Mouse (Mus musculus) megakaryocyte-erythroid progenitor cell, adult 5-6 weeks (primary cell): Measurements from ENCODE around the gene Trit1. TPM values are rescaled to one million over a fixed set of nuclear protein-coding genes. Genes with fewer than 3 reads are reported as not detected.

Experiments
- ATAC-seq: replicated peaks from 2 replicates; pipeline ENCODE4 v1.8.0; 2016; ENCODE audit warnings: mild to moderate bottlenecking, inconsistent platforms; ENCODE audit not compliant: severe bottlenecking, poor library complexity, low FRiP score, low TSS enrichment
- total RNA-seq, 2 experiments: library from RNA; stranded (forward) in 1 of 2; stranded (reverse) in 1 of 2; fragments of 200-1000, 215-1000 nt in 1 of 2; fragments of >200 nt in 1 of 2; fragmentation: Nextera tagmentation in 1 of 2; gene quantifications; 2 replicates each; pipeline ENCODE4 v1.2.3; 2014 to 2017

Trit1 gene
- total RNA-seq, 2 experiments from 2014 or later, result 12.3 to 23.3 TPM

DNA sequence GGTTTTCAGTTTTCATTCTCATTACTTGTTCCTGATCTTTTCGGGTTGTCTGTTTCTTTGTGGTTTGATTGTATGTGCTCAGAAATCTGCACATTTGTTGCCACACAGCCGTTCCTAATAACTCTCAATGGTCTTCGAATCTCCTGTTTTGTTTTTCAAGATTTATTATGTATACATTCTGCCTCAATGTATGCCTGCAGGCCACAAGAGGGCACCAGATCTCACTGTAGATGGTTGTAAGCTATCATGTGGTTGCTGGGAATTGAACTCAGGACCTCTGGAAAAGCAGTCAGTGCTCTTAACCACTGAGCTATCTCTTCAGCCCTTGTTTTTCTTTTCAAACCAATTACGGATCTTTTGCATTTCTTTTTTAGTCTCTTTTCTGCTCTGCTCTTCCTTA is 70.0 kb downstream of the Trit1 start:
- ATAC-seq, result no peak

DNA sequence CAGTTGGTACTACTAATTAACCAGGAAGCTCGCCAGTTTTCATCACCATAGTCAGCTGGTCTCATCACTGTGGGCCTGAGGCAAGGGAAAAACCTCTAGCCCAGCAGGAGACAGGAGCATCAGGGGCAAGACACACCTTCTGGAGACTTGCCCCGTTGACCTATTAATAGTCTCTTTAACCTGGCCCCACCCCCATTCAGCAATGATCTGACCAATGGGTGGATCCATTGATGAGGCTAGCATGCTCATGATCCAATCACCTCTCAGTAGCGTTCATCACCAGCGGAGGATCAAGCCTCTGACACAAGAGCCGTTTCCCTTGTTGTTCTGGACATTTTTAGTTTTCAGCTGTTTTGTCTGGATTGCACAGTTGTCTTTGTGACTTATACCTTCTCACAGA is 76.2 kb downstream of the Trit1 start:
- ATAC-seq, result no peak

DNA sequence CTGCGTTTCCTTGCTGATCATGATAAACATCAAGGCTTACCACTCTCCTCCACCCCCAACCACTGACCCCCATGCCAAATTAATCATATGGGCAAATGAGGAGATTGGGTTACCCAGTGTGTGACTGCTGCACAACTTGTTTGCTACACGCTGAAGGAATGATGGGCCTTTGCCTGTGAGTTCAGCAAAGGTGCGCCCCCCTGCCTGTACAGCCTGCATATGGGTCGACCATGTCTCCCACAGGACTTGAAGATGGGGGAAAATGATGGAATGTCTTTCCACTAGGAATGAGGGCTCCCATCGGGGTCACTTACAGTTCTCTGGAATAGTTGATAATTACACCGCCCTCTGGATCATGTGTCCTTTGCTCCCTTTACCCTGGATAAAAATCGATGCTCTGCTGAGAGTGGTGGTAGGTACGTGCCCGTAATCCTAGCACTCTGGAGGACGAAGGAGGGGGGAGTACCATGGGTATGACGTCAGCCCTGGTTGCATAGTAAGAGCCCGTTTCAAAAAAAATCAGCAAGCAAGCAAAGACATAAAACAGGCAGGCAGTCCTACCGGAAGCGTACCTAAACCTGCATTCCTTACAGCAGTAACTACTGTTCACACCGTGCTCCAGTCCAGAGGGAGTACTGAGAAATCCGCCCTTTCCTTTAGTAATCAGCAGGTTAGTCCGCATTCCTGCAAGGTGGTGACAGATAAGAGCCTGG is 76.8 kb downstream of the Trit1 start:
- no peak for ATAC-seq

DNA sequence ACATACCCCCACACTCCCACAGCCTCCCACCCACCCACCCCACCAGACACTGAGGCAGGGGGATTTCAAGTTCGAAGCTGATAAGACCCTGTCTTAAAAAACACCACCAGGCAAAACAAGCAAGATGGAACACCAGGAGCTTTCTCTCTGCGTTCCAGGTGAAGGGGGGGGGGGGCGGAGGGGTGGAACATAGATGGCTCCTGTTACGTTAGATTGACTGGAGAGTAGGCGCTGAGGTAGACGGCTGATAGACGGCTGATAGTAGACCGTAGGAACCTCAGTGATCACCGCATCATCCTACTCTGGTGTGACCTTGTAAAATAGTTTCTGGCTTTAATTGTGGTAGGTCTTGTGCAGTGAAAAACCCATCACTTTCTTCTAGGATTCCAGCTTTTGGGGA is 77.5 kb downstream of the Trit1 start:
- ATAC-seq, result no peak

Other genes starting within 250 kb of the Trit1 start
- 24.5 and 25.1 TPM in 2 replicates for gene Ppt1, start 180.4 kb upstream of the Trit1 start, total RNA-seq (2014; fragmentation: Nextera tagmentation)
- 30.1 and 37.8 TPM in 2 replicates for gene Ppt1, start 180.4 kb upstream of the Trit1 start, total RNA-seq (2017)
- gene Cap1, start 130.5 kb upstream of the Trit1 start, total RNA-seq (2014; fragmentation: Nextera tagmentation), result 50.7 and 56.5 TPM in 2 replicates
- gene Cap1, start 130.5 kb upstream of the Trit1 start, total RNA-seq (2017), result 80.5 and 95.8 TPM in 2 replicates
- not detected in 2 replicates for gene Mfsd2a, start 55.4 kb upstream of the Trit1 start, total RNA-seq (2014; fragmentation: Nextera tagmentation)
- not detected in 2 replicates for gene Mfsd2a, start 55.4 kb upstream of the Trit1 start, total RNA-seq (2017)
- gene Mycl, start 20.9 kb upstream of the Trit1 start, total RNA-seq (2014; fragmentation: Nextera tagmentation), result not detected in 2 replicates
- 0.50 and 5.4 TPM in 2 replicates for gene Mycl, start 20.9 kb upstream of the Trit1 start, total RNA-seq (2017)
- gene Bmp8b, start 88.6 kb downstream of the Trit1 start, total RNA-seq (2014; fragmentation: Nextera tagmentation), result 0.33 TPM in 1 of 2 replicates, not detected in the other
- not detected in 2 replicates for gene Bmp8b, start 88.6 kb downstream of the Trit1 start, total RNA-seq (2017)
- gene Oxct2b, start 99.7 kb downstream of the Trit1 start, total RNA-seq (2014; fragmentation: Nextera tagmentation), result not detected in 2 replicates
- not detected in 2 replicates for gene Oxct2b, start 99.7 kb downstream of the Trit1 start, total RNA-seq (2017)
- 74.5 and 87.1 TPM in 2 replicates for gene Ppie, start 123.4 kb downstream of the Trit1 start, total RNA-seq (2014; fragmentation: Nextera tagmentation)
- gene Ppie, start 123.4 kb downstream of the Trit1 start, total RNA-seq (2017), result 61.6 and 78.6 TPM in 2 replicates
- gene Hpcal4, start 166.6 kb downstream of the Trit1 start, total RNA-seq (2014; fragmentation: Nextera tagmentation), result not detected in 2 replicates
- gene Hpcal4, start 166.6 kb downstream of the Trit1 start, total RNA-seq (2017), result not detected in 2 replicates
- not detected in 2 replicates for gene Nt5c1a, start 184.9 kb downstream of the Trit1 start, total RNA-seq (2014; fragmentation: Nextera tagmentation)
- gene Nt5c1a, start 184.9 kb downstream of the Trit1 start, total RNA-seq (2017), result not detected in 2 replicates
- gene Heyl, start 217.0 kb downstream of the Trit1 start, total RNA-seq (2014; fragmentation: Nextera tagmentation), result 0.27 and 1.3 TPM in 2 replicates
- gene Heyl, start 217.0 kb downstream of the Trit1 start, total RNA-seq (2017), result not detected in 2 replicates
- gene Pabpc4, start 245.8 kb downstream of the Trit1 start, total RNA-seq (2014; fragmentation: Nextera tagmentation), result 364 and 416 TPM in 2 replicates
- gene Pabpc4, start 245.8 kb downstream of the Trit1 start, total RNA-seq (2017), result 201 and 257 TPM in 2 replicates